Mouse (Mus musculus) macrophage (primary cell): Measurements from ENCODE around the gene Syt14. TPM values are rescaled to one million over a fixed set of nuclear protein-coding genes. Genes with fewer than 3 reads are reported as not detected.

Experiments
- H3K27ac ChIP-seq: fragments of 350-480 bp; formaldehyde crosslinking; 2 replicates; pipeline ENCODE4 v1.9.0; 2021
- H3K36me3 ChIP-seq: fragments of 350-480 bp; formaldehyde crosslinking; 2 replicates; pipeline ENCODE4 v1.9.0; 2021; ENCODE audit errors: inconsistent target
- H3K4me3 ChIP-seq: fragments of 350-480 bp; formaldehyde crosslinking; 2 replicates; pipeline ENCODE4 v1.9.0; 2021; ENCODE audit errors: inconsistent target
- H3K79me2 ChIP-seq: fragments of 350-480 bp; formaldehyde crosslinking; 2 replicates; pipeline ENCODE4 v1.9.0; 2021; ENCODE audit errors: inconsistent target
- WGBS: methylation state at CpG from one replicate; pipeline ENCODE4 v1.1.7; 2026; ENCODE audit warnings: inconsistent platforms; ENCODE audit not compliant: missing documents; 5-methylcytosine and 5-hydroxymethylcytosine counted together
- polyA plus RNA-seq: library from polyadenylated mRNA; stranded (reverse); fragments of 250-400 nt; gene quantifications from 3 replicates; pipeline ENCODE4 v1.2.4, GENCODE M21; 2018; ENCODE audit warnings: inconsistent platforms

The Syt14 gene
- polyA plus RNA-seq, 1 experiment from 2014 or later, result not detected

GRCm38 (mm10) chr1:192947170-192947838 lies 88.3 kb downstream of the Syt14 start:
- WGBS, result 91% methylated on average over 1 of the region's 1 CpGs
- no peak overlapping the region for H3K27ac ChIP-seq
- H3K79me2 ChIP-seq, result no peaks in the 10 kb centered on the region
- no peak overlapping the region for H3K4me3 ChIP-seq
- no peaks in the 10 kb centered on the region for H3K36me3 ChIP-seq

GRCm38 (mm10) chr1:192939033-192939432 lies 96.5 kb downstream of the Syt14 start:
- no peaks in the 10 kb centered on the region for H3K36me3 ChIP-seq
- 0% methylated on average over 2 of the region's 2 CpGs for WGBS
- no peaks in the 10 kb centered on the region for H3K79me2 ChIP-seq
- no peak overlapping the region for H3K4me3 ChIP-seq
- H3K27ac ChIP-seq, result no peak overlapping the region

- no peak overlapping the region for H3K4me3 ChIP-seq
- WGBS, result 83% methylated on average over 2 of the region's 2 CpGs
These were observed 97.6 kb downstream of the Syt14 start for GRCm38 (mm10) chr1:192937956-192938355.

GRCm38 (mm10) chr1:192931797-192932196 lies 103.8 kb downstream of the Syt14 start:
- Histone ChIP-seq H3K36me3 (no peaks in the 10 kb centered on the region), H3K27ac (no peak overlapping the region), H3K79me2 (no peaks in the 10 kb centered on the region), H3K4me3 (no peak overlapping the region)
- WGBS, result 67% methylated on average over 3 of the region's 3 CpGs

More at GRCm38 (mm10) chr1:192937956-192938355, 97.6 kb downstream of the Syt14 start:
- Histone ChIP-seq H3K36me3 (no peaks in the 10 kb centered on the region), H3K79me2 (no peaks in the 10 kb centered on the region), H3K27ac (no peak overlapping the region)

- WGBS, result 69% methylated on average over 3 of the region's 3 CpGs
- Histone ChIP-seq H3K27ac (no peak overlapping the region), H3K36me3 (no peaks in the 10 kb centered on the region), H3K4me3 (no peak overlapping the region), H3K79me2 (no peaks in the 10 kb centered on the region)
These were observed 123.4 kb downstream of the Syt14 start for GRCm38 (mm10) chr1:192912101-192912728.

GRCm38 (mm10) chr1:192901516-192901915 lies 134.1 kb downstream of the Syt14 start:
- Histone ChIP-seq H3K36me3 (no peaks in the 10 kb centered on the region), H3K4me3 (no peak overlapping the region), H3K27ac (no peak overlapping the region), H3K79me2 (no peaks in the 10 kb centered on the region)
- 74% methylated on average over 2 of the region's 2 CpGs for WGBS

- 80% methylated on average over 3 of the region's 3 CpGs for WGBS
- no peak overlapping the region for H3K4me3 ChIP-seq
- no peaks in the 10 kb centered on the region for H3K79me2 ChIP-seq
- no peaks in the 10 kb centered on the region for H3K36me3 ChIP-seq
- no peak overlapping the region for H3K27ac ChIP-seq
These were observed 134.7 kb downstream of the Syt14 start for GRCm38 (mm10) chr1:192900913-192901312.

GRCm38 (mm10) chr1:192898742-192899141 lies 136.8 kb downstream of the Syt14 start:
- Histone ChIP-seq H3K79me2 (no peaks in the 10 kb centered on the region), H3K4me3 (no peak overlapping the region), H3K36me3 (no peaks in the 10 kb centered on the region), H3K27ac (no peak overlapping the region)
- 92% methylated on average over 2 of the region's 2 CpGs for WGBS

GRCm38 (mm10) chr1:192897218-192897617 lies 138.4 kb downstream of the Syt14 start:
- WGBS, result 90% methylated on average over 9 of the region's 10 CpGs
- no peaks in the 10 kb centered on the region for H3K36me3 ChIP-seq
- H3K27ac ChIP-seq, result no peak overlapping the region
- H3K79me2 ChIP-seq, result no peaks in the 10 kb centered on the region
- H3K4me3 ChIP-seq, result no peak overlapping the region

GRCm38 (mm10) chr1:192896076-192896475 lies 139.5 kb downstream of the Syt14 start:
- Histone ChIP-seq H3K4me3 (no peak overlapping the region), H3K79me2 (no peaks in the 10 kb centered on the region), H3K27ac (no peak overlapping the region), H3K36me3 (no peaks in the 10 kb centered on the region)
- WGBS, result 89% methylated on average over 3 of the region's 3 CpGs

- no peaks in the 10 kb centered on the region for H3K79me2 ChIP-seq
- no peaks in the 10 kb centered on the region for H3K36me3 ChIP-seq
- H3K4me3 ChIP-seq, result no peak overlapping the region
- 79% methylated on average over 3 of the region's 3 CpGs for WGBS
- H3K27ac ChIP-seq, result no peak overlapping the region
These were observed 144.9 kb downstream of the Syt14 start for GRCm38 (mm10) chr1:192890716-192891115.

- 60% methylated on average over 2 of the region's 2 CpGs for WGBS
These were observed 152.8 kb downstream of the Syt14 start for GRCm38 (mm10) chr1:192882617-192883295.

GRCm38 (mm10) chr1:192880130-192880529 lies 155.4 kb downstream of the Syt14 start:
- no peak overlapping the region for H3K4me3 ChIP-seq
- WGBS, result 83% methylated on average over 4 of the region's 4 CpGs
- H3K36me3 ChIP-seq, result no peaks in the 10 kb centered on the region
- H3K79me2 ChIP-seq, result no peaks in the 10 kb centered on the region
- H3K27ac ChIP-seq, result no peak overlapping the region

More at GRCm38 (mm10) chr1:192882617-192883295, 152.8 kb downstream of the Syt14 start:
- no peaks in the 10 kb centered on the region for H3K79me2 ChIP-seq
- no peak overlapping the region for H3K27ac ChIP-seq
- H3K36me3 ChIP-seq, result no peaks in the 10 kb centered on the region
- H3K4me3 ChIP-seq, result no peak overlapping the region

- Histone ChIP-seq H3K4me3 (no peak overlapping the region), H3K36me3 (no peaks in the 10 kb centered on the region), H3K79me2 (no peaks in the 10 kb centered on the region), H3K27ac (no peak overlapping the region)
- 94% methylated on average over 7 of the region's 7 CpGs for WGBS
These were observed 156.4 kb downstream of the Syt14 start for GRCm38 (mm10) chr1:192879086-192879580.

GRCm38 (mm10) chr1:192872841-192873240 lies 162.7 kb downstream of the Syt14 start:
- 73% methylated on average over 5 of the region's 5 CpGs for whole genome bisulfite sequencing
- no peaks in the 10 kb centered on the region for H3K79me2 ChIP-seq
- H3K27ac ChIP-seq, result no peak overlapping the region
- no peak overlapping the region for H3K4me3 ChIP-seq
- no peaks in the 10 kb centered on the region for H3K36me3 ChIP-seq
